Mouse (Mus musculus): ENCODE measurements at regions not wholly inside any gene's neighbourhood (a gene's known extent, or its start where the extent isn't known, plus 50 kb on each side); places are given as distances from the start of the nearest gene placed in this dataset.

- Histone ChIP-seq H3K4me2 (ENCODE audit: low read depth) (peak overlapping the region; percentile 17), H3K4me1 (replicated peaks; ENCODE audit: control insufficient read depth in 2 of 2, insufficient read depth in 2 of 2, low read length in 1 of 2) (peaks cover 0 to 2% of the 10 kb centered on the region in 2 experiments; a peak in 1 of 4 replicates), H3K9me3 (ENCODE audit: control insufficient read depth, low read length) (no peaks in the 10 kb centered on the region), H3K9ac (replicated peaks) (no peak overlapping the region), H3K27me3 (ENCODE audit: control insufficient read depth, insufficient read depth, low read length) (no peaks in the 10 kb centered on the region), H3K4me3 (ENCODE audit: insufficient read depth in 1 of 2, low read depth in 2 of 2, low read length in 2 of 2) (no peak overlapping the region), H3K36me3 (replicated peaks; ENCODE audit: control insufficient read depth, insufficient read depth, low read depth) (no peaks in the 10 kb centered on the region), H3K27ac (no peak overlapping the region)
- ATAC-seq (ENCODE audit: insufficient read depth) (no peak), DNase-seq (ENCODE audit: low read depth in 3 of 3, low spot score in 3 of 3) (no peak)
- 72% methylated on average over 6 of the region's 6 CpGs for WGBS (ENCODE audit: insufficient replicate concordance)
- TF ChIP-seq EP300 (IDR thresholded peaks at IDR 0.05; ENCODE audit: low read depth) (no peak), CTCF (IDR thresholded peaks at IDR 0.05; ENCODE audit: low read depth) (no peak)
Measured at GRCm38 (mm10) chr10:119011511-119011910, 141.5 kb upstream of the Dyrk2 start.

GRCm38 (mm10) chr10:119010884-119011283, 140.9 kb upstream of the Dyrk2 start:
- WGBS (ENCODE audit: insufficient replicate concordance), result 38% methylated on average over 7 of the region's 7 CpGs
- peak; percentile 23 to 37 (median 27) for DNase-seq (ENCODE audit: low read depth in 3 of 3, low spot score in 3 of 3)

GRCm38 (mm10) chr10:119006866-119007575, 137.0 kb upstream of the Dyrk2 start:
- no peaks in the 10 kb centered on the region for H3K36me3 ChIP-seq (replicated peaks; ENCODE audit: control insufficient read depth, insufficient read depth, low read depth)
- no peak overlapping the region for H3K9ac ChIP-seq (replicated peaks)
- H3K4me3 ChIP-seq (ENCODE audit: insufficient read depth in 1 of 2, low read depth in 2 of 2, low read length in 2 of 2), result no peak overlapping the region
- DNase-seq (ENCODE audit: low read depth in 3 of 3, low spot score in 3 of 3), result no peak
- H3K27me3 ChIP-seq (ENCODE audit: control insufficient read depth, insufficient read depth, low read length), result no peaks in the 10 kb centered on the region
- peaks cover 0 to 1% of the 10 kb centered on the region in 2 experiments; a peak in 1 of 4 replicates for H3K4me1 ChIP-seq (replicated peaks; ENCODE audit: control insufficient read depth in 2 of 2, insufficient read depth in 2 of 2, low read length in 1 of 2)
- 67% methylated on average over 19 of the region's 19 CpGs for WGBS (ENCODE audit: insufficient replicate concordance)
- H3K27ac ChIP-seq, result no peak overlapping the region
- ATAC-seq (ENCODE audit: insufficient read depth), result no peak
- no peaks in the 10 kb centered on the region for H3K9me3 ChIP-seq (ENCODE audit: control insufficient read depth, low read length)
- no peak overlapping the region for H3K4me2 ChIP-seq (ENCODE audit: low read depth)
- TF ChIP-seq CTCF (IDR thresholded peaks at IDR 0.05; ENCODE audit: low read depth) (no peak), EP300 (IDR thresholded peaks at IDR 0.05; ENCODE audit: low read depth) (no peak)

More at GRCm38 (mm10) chr10:119010884-119011283, 140.9 kb upstream of the Dyrk2 start:
- H3K9me3 ChIP-seq (ENCODE audit: control insufficient read depth, low read length), result no peaks in the 10 kb centered on the region
- H3K4me3 ChIP-seq (ENCODE audit: insufficient read depth in 1 of 2, low read depth in 2 of 2, low read length in 2 of 2), result no peak overlapping the region
- no peak overlapping the region for H3K9ac ChIP-seq (replicated peaks)
- H3K4me1 ChIP-seq (replicated peaks; ENCODE audit: control insufficient read depth in 2 of 2, insufficient read depth in 2 of 2, low read length in 1 of 2), result peaks cover 0 to 2% of the 10 kb centered on the region in 2 experiments; a peak in 1 of 4 replicates
- no peak overlapping the region for H3K4me2 ChIP-seq (ENCODE audit: low read depth)
- H3K27ac ChIP-seq, result no peak overlapping the region
- TF ChIP-seq EP300 (IDR thresholded peaks at IDR 0.05; ENCODE audit: low read depth) (no peak), CTCF (IDR thresholded peaks at IDR 0.05; ENCODE audit: low read depth) (no peak)
- H3K36me3 ChIP-seq (replicated peaks; ENCODE audit: control insufficient read depth, insufficient read depth, low read depth), result no peaks in the 10 kb centered on the region
- H3K27me3 ChIP-seq (ENCODE audit: control insufficient read depth, insufficient read depth, low read length), result no peaks in the 10 kb centered on the region
- peak; percentile 57 for ATAC-seq (ENCODE audit: insufficient read depth)

GRCm38 (mm10) chr10:119005491-119005890, 135.5 kb upstream of the Dyrk2 start:
- no peaks in the 10 kb centered on the region for H3K27me3 ChIP-seq (ENCODE audit: control insufficient read depth, insufficient read depth, low read length)
- H3K27ac ChIP-seq, result no peak overlapping the region
- no peaks in the 10 kb centered on the region for H3K36me3 ChIP-seq (replicated peaks; ENCODE audit: control insufficient read depth, insufficient read depth, low read depth)
- DNase-seq (ENCODE audit: low read depth in 3 of 3, low spot score in 3 of 3), result no peak
- no peak overlapping the region for H3K9ac ChIP-seq (replicated peaks)
- no peak overlapping the region for H3K4me3 ChIP-seq (ENCODE audit: insufficient read depth in 1 of 2, low read depth in 2 of 2, low read length in 2 of 2)
- WGBS (ENCODE audit: insufficient replicate concordance), result 49% methylated on average over 8 of the region's 8 CpGs
- no peak for ATAC-seq (ENCODE audit: insufficient read depth)
- TF ChIP-seq EP300 (IDR thresholded peaks at IDR 0.05; ENCODE audit: low read depth) (no peak), CTCF (IDR thresholded peaks at IDR 0.05; ENCODE audit: low read depth) (no peak)
- H3K4me2 ChIP-seq (ENCODE audit: low read depth), result no peak overlapping the region
- no peaks in the 10 kb centered on the region; a peak in 1 of 4 replicates for H3K4me1 ChIP-seq (replicated peaks; ENCODE audit: control insufficient read depth in 2 of 2, insufficient read depth in 2 of 2, low read length in 1 of 2)
- H3K9me3 ChIP-seq (ENCODE audit: control insufficient read depth, low read length), result no peaks in the 10 kb centered on the region

GRCm38 (mm10) chr10:119004426-119004825, 134.4 kb upstream of the Dyrk2 start:
- no peak for ATAC-seq (ENCODE audit: insufficient read depth)

More at GRCm38 (mm10) chr10:119004426-119004825, 134.4 kb upstream of the Dyrk2 start:
- H3K9ac ChIP-seq (replicated peaks), result no peak overlapping the region
- no peaks in the 10 kb centered on the region for H3K27me3 ChIP-seq (ENCODE audit: control insufficient read depth, insufficient read depth, low read length)
- H3K27ac ChIP-seq, result no peak overlapping the region
- no peaks in the 10 kb centered on the region; a peak in 1 of 4 replicates for H3K4me1 ChIP-seq (replicated peaks; ENCODE audit: control insufficient read depth in 2 of 2, insufficient read depth in 2 of 2, low read length in 1 of 2)
- H3K36me3 ChIP-seq (replicated peaks; ENCODE audit: control insufficient read depth, insufficient read depth, low read depth), result no peaks in the 10 kb centered on the region
- H3K4me3 ChIP-seq (ENCODE audit: insufficient read depth in 1 of 2, low read depth in 2 of 2, low read length in 2 of 2), result no peak overlapping the region
- H3K4me2 ChIP-seq (ENCODE audit: low read depth), result no peak overlapping the region
- WGBS (ENCODE audit: insufficient replicate concordance), result 76% methylated on average over 11 of the region's 11 CpGs
- TF ChIP-seq CTCF (IDR thresholded peaks at IDR 0.05; ENCODE audit: low read depth), result no peak
- TF ChIP-seq EP300 (IDR thresholded peaks at IDR 0.05; ENCODE audit: low read depth), result no peak
- H3K9me3 ChIP-seq (ENCODE audit: control insufficient read depth, low read length), result no peaks in the 10 kb centered on the region
- DNase-seq (ENCODE audit: low read depth in 3 of 3, low spot score in 3 of 3), result no peak
